Mouse (Mus musculus) megakaryocyte, embryonic 14.5 days (primary cell): ENCODE results near the gene B4galt5. TPM values are rescaled to one million over a fixed set of nuclear protein-coding genes. Genes with fewer than 3 reads are reported as not detected.

ENCODE experiments used
- H3K27me3 ChIP-seq: replicated peaks from 2 replicates; pipeline ENCODE3; 2012; ENCODE audit warnings: inconsistent platforms
- H3K36me3 ChIP-seq: replicated peaks from 2 replicates; pipeline ENCODE3; 2012; ENCODE audit warnings: low read length, inconsistent platforms, mixed read lengths
- H3K4me1 ChIP-seq: 2 replicates; pipeline ENCODE4 v1.6.1; 2012; ENCODE audit warnings: inconsistent platforms
- H3K4me3 ChIP-seq: replicated peaks from 2 replicates; pipeline ENCODE3; 2012; ENCODE audit warnings: moderate library complexity, mild to moderate bottlenecking, inconsistent platforms
- H3K9me3 ChIP-seq: 2 replicates; pipeline ENCODE4 v1.6.1; 2012; ENCODE audit warnings: inconsistent platforms
- FLI1 ChIP-seq: IDR thresholded peaks from 2 replicates; pipeline ENCODE4 v1.6.1; 2012; ENCODE audit warnings: low read length, inconsistent platforms, mixed read lengths
- GATA1 ChIP-seq: IDR thresholded peaks from 3 replicates; pipeline ENCODE4 v1.6.1; 2012; ENCODE audit warnings: mixed read lengths, low read length, inconsistent platforms, borderline replicate concordance
- polyA plus RNA-seq: library from polyadenylated mRNA; stranded (reverse); fragments of >175 nt; gene quantifications from 2 replicates; pipeline ENCODE4 v1.2.3, GENCODE M21; 2012; ENCODE audit warnings: low replicate concordance; ENCODE audit not compliant: insufficient read depth

B4galt5 gene
- polyA plus RNA-seq, 1 experiment = 3.7 TPM

- no peaks in the 10 kb centered on the region for H3K36me3 ChIP-seq
- no peak overlapping the region for H3K4me3 ChIP-seq
- H3K9me3 ChIP-seq = peaks cover 13% of the 10 kb centered on the region
- TF ChIP-seq FLI1 = no peak
- no peak for TF ChIP-seq GATA1
- peaks cover 44% of the 10 kb centered on the region for H3K27me3 ChIP-seq
- H3K4me1 ChIP-seq = peaks cover 21% of the 10 kb centered on the region
Measured at GRCm38 (mm10) chr2:167274713-167275465, 74.1 kb downstream of the B4galt5 start.

- Histone ChIP-seq H3K4me3 (peak overlapping the region; percentile 23), H3K9me3 (peaks cover 17% of the 10 kb centered on the region), H3K36me3 (no peaks in the 10 kb centered on the region), H3K4me1 (peaks cover 16% of the 10 kb centered on the region), H3K27me3 (peaks cover 38% of the 10 kb centered on the region)
- no peak for TF ChIP-seq FLI1
- no peak for TF ChIP-seq GATA1
Measured at GRCm38 (mm10) chr2:167273206-167273740, 75.7 kb downstream of the B4galt5 start.

- Histone ChIP-seq H3K36me3 (no peaks in the 10 kb centered on the region), H3K9me3 (peaks cover 17% of the 10 kb centered on the region), H3K27me3 (peaks cover 37% of the 10 kb centered on the region), H3K4me3 (no peak overlapping the region), H3K4me1 (peaks cover 16% of the 10 kb centered on the region)
- TF ChIP-seq FLI1 (no peak), GATA1 (no peak)
Measured at GRCm38 (mm10) chr2:167272706-167273105, 76.3 kb downstream of the B4galt5 start.

- H3K4me1 ChIP-seq = peaks cover 16% of the 10 kb centered on the region
- no peak overlapping the region for H3K4me3 ChIP-seq
- H3K36me3 ChIP-seq = no peaks in the 10 kb centered on the region
- peaks cover 30% of the 10 kb centered on the region for H3K27me3 ChIP-seq
- TF ChIP-seq FLI1 (no peak), GATA1 (no peak)
- peaks cover 17% of the 10 kb centered on the region for H3K9me3 ChIP-seq
Measured at GRCm38 (mm10) chr2:167271121-167271521, 77.9 kb downstream of the B4galt5 start.

GRCm38 (mm10) chr2:167270496-167270895 is 78.5 kb downstream of the B4galt5 start:
- no peaks in the 10 kb centered on the region for H3K36me3 ChIP-seq
- TF ChIP-seq GATA1 (no peak), FLI1 (no peak)
- peaks cover 19% of the 10 kb centered on the region for H3K4me1 ChIP-seq
- H3K27me3 ChIP-seq = peaks cover 24% of the 10 kb centered on the region
- H3K9me3 ChIP-seq = peaks cover 11% of the 10 kb centered on the region
- no peak overlapping the region for H3K4me3 ChIP-seq

GRCm38 (mm10) chr2:167268721-167269120 is 80.3 kb downstream of the B4galt5 start:
- Histone ChIP-seq H3K4me3 (no peak overlapping the region), H3K4me1 (peaks cover 18% of the 10 kb centered on the region), H3K27me3 (peaks cover 21% of the 10 kb centered on the region), H3K9me3 (peaks cover 6% of the 10 kb centered on the region), H3K36me3 (no peaks in the 10 kb centered on the region)
- TF ChIP-seq GATA1 (no peak), FLI1 (no peak)

- TF ChIP-seq FLI1 (no peak), GATA1 (no peak)
- no peaks in the 10 kb centered on the region for H3K36me3 ChIP-seq
Measured at GRCm38 (mm10) chr2:167268411-167268690, 80.6 kb downstream of the B4galt5 start.

GRCm38 (mm10) chr2:167267531-167268410 is 81.2 kb downstream of the B4galt5 start:
- Histone ChIP-seq H3K4me1 (peaks cover 9% of the 10 kb centered on the region), H3K4me3 (no peak overlapping the region), H3K27me3 (peaks cover 19% of the 10 kb centered on the region), H3K9me3 (peaks cover 13% of the 10 kb centered on the region), H3K36me3 (no peaks in the 10 kb centered on the region)
- TF ChIP-seq GATA1 (no peak), FLI1 (no peak)

More at GRCm38 (mm10) chr2:167268411-167268690, 80.6 kb downstream of the B4galt5 start:
- H3K27me3 ChIP-seq = peaks cover 20% of the 10 kb centered on the region
- H3K4me3 ChIP-seq = no peak overlapping the region
- H3K4me1 ChIP-seq = peaks cover 14% of the 10 kb centered on the region
- H3K9me3 ChIP-seq = peaks cover 8% of the 10 kb centered on the region

- Histone ChIP-seq H3K9me3 (peaks cover 13% of the 10 kb centered on the region), H3K4me3 (no peak overlapping the region), H3K36me3 (no peaks in the 10 kb centered on the region), H3K27me3 (peaks cover 21% of the 10 kb centered on the region), H3K4me1 (0 out of 2 replicates have a peak, but pooled peaks cover 2% of the 10 kb centered on the region)
- TF ChIP-seq FLI1 (no peak), GATA1 (no peak)
Measured at GRCm38 (mm10) chr2:167266231-167266630, 82.8 kb downstream of the B4galt5 start.
